Mouse (Mus musculus) heart, embryonic 10.5 days (tissue): ENCODE measurements around the gene Cyth1. TPM values are rescaled to one million over a fixed set of nuclear protein-coding genes. Genes with fewer than 3 reads are reported as not detected.

ENCODE experiments used
- DNase-seq: peaks from one replicate; pipeline ENCODE4 v3.0.0-alpha.2; 2017; ENCODE audit warnings: low spot score
- H3K27ac ChIP-seq: fragments of 300-500 bp; sonication (generic); 2 replicates; pipeline ENCODE4 v1.5.1; 2016; ENCODE audit warnings: mild to moderate bottlenecking
- H3K27me3 ChIP-seq: fragments of 300-500 bp; sonication (generic); 2 replicates; pipeline ENCODE4 v1.6.1; 2016; ENCODE audit warnings: mild to moderate bottlenecking; ENCODE audit not compliant: poor library complexity, insufficient read depth, severe bottlenecking
- H3K36me3 ChIP-seq: fragments of 300-500 bp; sonication (generic); 2 replicates; pipeline ENCODE4 v1.6.1; 2016; ENCODE audit warnings: mild to moderate bottlenecking, moderate library complexity
- H3K4me1 ChIP-seq: fragments of 300-500 bp; sonication (generic); 2 replicates; pipeline ENCODE4 v1.6.1; 2016; ENCODE audit warnings: mild to moderate bottlenecking
- H3K4me3 ChIP-seq: fragments of 300-500 bp; sonication (generic); 2 replicates; pipeline ENCODE4 v1.5.1; 2016; ENCODE audit warnings: mild to moderate bottlenecking, moderate library complexity
- H3K9me3 ChIP-seq: fragments of 300-500 bp; sonication (generic); 2 replicates; pipeline ENCODE4 v1.6.1; 2016; ENCODE audit warnings: mild to moderate bottlenecking, moderate library complexity
- WGBS: fragments of 180-500 bp; shearing (Covaris S2); methylation state at CpG from one replicate; pipeline ENCODE4 v1.1.7; 2016; 5-methylcytosine and 5-hydroxymethylcytosine counted together
- polyA plus RNA-seq: library from polyadenylated mRNA; unstranded; fragments of >200 nt; fragmentation: Nextera tagmentation; extraction: Ambion mirVana; gene quantifications from 2 replicates; pipeline ENCODE4 v1.2.1, GENCODE M21; 2016

The Cyth1 gene
- polyA plus RNA-seq, 1 experiment from 2014 or later, result 15.5 TPM

- DNase-seq, result no peak
- WGBS, result 54% methylated on average over 10 of the region's 10 CpGs
- Histone ChIP-seq H3K27me3 (no peaks in the 10 kb centered on the region), H3K36me3 (no peaks in the 10 kb centered on the region), H3K4me3 (no peak overlapping the region), H3K4me1 (peaks cover 72% of the 10 kb centered on the region), H3K9me3 (no peaks in the 10 kb centered on the region), H3K27ac (peak overlapping the region; percentile 49; the same call in 1 of the 2 replicates)
These were observed 36.4 kb downstream of the Cyth1 start for GRCm38 (mm10) chr11:118211749-118212635.

GRCm38 (mm10) chr11:118210962-118211361 lies 37.4 kb downstream of the Cyth1 start:
- Histone ChIP-seq H3K27me3 (no peaks in the 10 kb centered on the region), H3K9me3 (no peaks in the 10 kb centered on the region), H3K36me3 (no peaks in the 10 kb centered on the region), H3K27ac (no peak overlapping the region), H3K4me1 (peaks cover 63% of the 10 kb centered on the region), H3K4me3 (no peak overlapping the region)
- no peak for DNase-seq
- WGBS, result 82% methylated on average over 5 of the region's 5 CpGs

GRCm38 (mm10) chr11:118210116-118210515 lies 38.3 kb downstream of the Cyth1 start:
- no peak for DNase-seq
- 85% methylated on average over 4 of the region's 4 CpGs for WGBS
- H3K27me3 ChIP-seq, result no peaks in the 10 kb centered on the region
- H3K9me3 ChIP-seq, result no peaks in the 10 kb centered on the region
- no peak overlapping the region for H3K4me3 ChIP-seq
- no peaks in the 10 kb centered on the region for H3K36me3 ChIP-seq
- peaks cover 68% of the 10 kb centered on the region for H3K4me1 ChIP-seq
- no peak overlapping the region for H3K27ac ChIP-seq

GRCm38 (mm10) chr11:118209376-118209775 lies 39.0 kb downstream of the Cyth1 start:
- Histone ChIP-seq H3K27me3 (no peaks in the 10 kb centered on the region), H3K4me1 (peaks cover 75% of the 10 kb centered on the region), H3K9me3 (no peaks in the 10 kb centered on the region), H3K36me3 (no peaks in the 10 kb centered on the region), H3K27ac (peak overlapping the region; percentile 72), H3K4me3 (0 out of 2 replicates have a peak overlapping the region, but pooled peaks have one; percentile 5)
- 69% methylated on average over 3 of the region's 3 CpGs for WGBS
- DNase-seq, result no peak

GRCm38 (mm10) chr11:118208672-118209272 lies 39.6 kb downstream of the Cyth1 start:
- DNase-seq, result no peak
- 18% methylated on average over 8 of the region's 8 CpGs for WGBS
- Histone ChIP-seq H3K27ac (peak overlapping the region; percentile 71), H3K9me3 (no peaks in the 10 kb centered on the region), H3K4me3 (peak overlapping the region; percentile 10; the same call in 1 of the 2 replicates), H3K27me3 (no peaks in the 10 kb centered on the region), H3K4me1 (peaks cover 78% of the 10 kb centered on the region), H3K36me3 (no peaks in the 10 kb centered on the region)

GRCm38 (mm10) chr11:118207424-118208033 lies 40.9 kb downstream of the Cyth1 start:
- no peak overlapping the region for H3K4me3 ChIP-seq
- peaks cover 85% of the 10 kb centered on the region for H3K4me1 ChIP-seq

GRCm38 (mm10) chr11:118206267-118206666 lies 42.1 kb downstream of the Cyth1 start:
- 75% methylated on average over 3 of the region's 3 CpGs for WGBS
- no peaks in the 10 kb centered on the region for H3K9me3 ChIP-seq
- DNase-seq, result no peak
- no peak overlapping the region for H3K27ac ChIP-seq
- H3K36me3 ChIP-seq, result no peaks in the 10 kb centered on the region
- peaks cover 85% of the 10 kb centered on the region for H3K4me1 ChIP-seq
- no peaks in the 10 kb centered on the region for H3K27me3 ChIP-seq
- no peak overlapping the region for H3K4me3 ChIP-seq

More at GRCm38 (mm10) chr11:118207424-118208033, 40.9 kb downstream of the Cyth1 start:
- WGBS, result 89% methylated on average over 3 of the region's 3 CpGs
- DNase-seq, result no peak
- H3K27me3 ChIP-seq, result no peaks in the 10 kb centered on the region
- H3K36me3 ChIP-seq, result no peaks in the 10 kb centered on the region
- H3K9me3 ChIP-seq, result no peaks in the 10 kb centered on the region
- peak overlapping the region; percentile 71 for H3K27ac ChIP-seq

- H3K27me3 ChIP-seq, result no peaks in the 10 kb centered on the region
- H3K4me1 ChIP-seq, result peaks cover 87% of the 10 kb centered on the region
- H3K9me3 ChIP-seq, result no peaks in the 10 kb centered on the region
- peak overlapping the region; percentile 52; the same call in 1 of the 2 replicates for H3K4me3 ChIP-seq
- H3K27ac ChIP-seq, result peak overlapping the region; percentile 80
- H3K36me3 ChIP-seq, result no peaks in the 10 kb centered on the region
- DNase-seq, result no peak
- WGBS, result 58% methylated on average over 6 of the region's 6 CpGs
These were observed 44.9 kb downstream of the Cyth1 start for GRCm38 (mm10) chr11:118203469-118203868.

- 5% methylated on average over 19 of the region's 19 CpGs for WGBS
- DNase-seq, result peak; percentile 88
These were observed 45.8 kb downstream of the Cyth1 start for GRCm38 (mm10) chr11:118202410-118203233.

GRCm38 (mm10) chr11:118201833-118202409 lies 46.5 kb downstream of the Cyth1 start:
- Histone ChIP-seq H3K9me3 (no peaks in the 10 kb centered on the region), H3K36me3 (no peaks in the 10 kb centered on the region), H3K4me3 (peak overlapping the region; percentile 52), H3K27ac (peak overlapping the region; percentile 80), H3K4me1 (peaks cover 87% of the 10 kb centered on the region), H3K27me3 (no peaks in the 10 kb centered on the region)
- no peak for DNase-seq
- whole genome bisulfite sequencing, result 14% methylated on average over 9 of the region's 9 CpGs

More at GRCm38 (mm10) chr11:118202410-118203233, 45.8 kb downstream of the Cyth1 start:
- H3K36me3 ChIP-seq, result no peaks in the 10 kb centered on the region
- H3K27me3 ChIP-seq, result no peaks in the 10 kb centered on the region
- peaks cover 87% of the 10 kb centered on the region for H3K4me1 ChIP-seq
- peak overlapping the region; percentile 80 for H3K27ac ChIP-seq
- no peaks in the 10 kb centered on the region for H3K9me3 ChIP-seq
- peak overlapping the region; percentile 52 for H3K4me3 ChIP-seq

- Histone ChIP-seq H3K27ac (peak overlapping the region; percentile 80), H3K9me3 (no peaks in the 10 kb centered on the region), H3K36me3 (no peaks in the 10 kb centered on the region), H3K4me3 (peak overlapping the region; percentile 52), H3K27me3 (no peaks in the 10 kb centered on the region), H3K4me1 (peaks cover 95% of the 10 kb centered on the region)
- WGBS, result 55% methylated on average over 11 of the region's 11 CpGs
- no peak for DNase-seq
These were observed 47.3 kb downstream of the Cyth1 start for GRCm38 (mm10) chr11:118200834-118201830.
